ENCODE assay signal across 22 mouse cellular contexts in genomic region chr12:112851116-112851515, GRCm38 (mm10). TPM values are rescaled to one million over a fixed set of nuclear protein-coding genes. Genes with fewer than 3 reads are reported as not detected.
A peak's percentile ranks its signal among the peaks of the same experiment; 100 is the strongest.
DNase-seq lines count a peak whose midpoint lies in the region; ATAC-seq lines count a peak whose summit lies in the region.
"Had no signal": no experiment of that assay in that cellular context is flagged by ENCODE, and none has a peak within 500 bp of the region (broad histone marks: within the 10 kb centered on the region; RNA-seq: fewer than 3 reads in every experiment).

No protein-coding gene starts in this region.

- 0 out of 2 replicates have a peak overlapping the region, but pooled peaks have one; percentile 24 for H3K27ac ChIP-seq in embryonic facial prominence, embryonic 10.5 days (replicated peaks)
- no peak overlapping the region for H3K27ac ChIP-seq in forebrain, embryonic 14.5 days (ENCODE audit: low read depth, low read length)
- H3K27ac ChIP-seq: gastrocnemius, adult 2 months; hindbrain, embryonic 13.5 days; limb, embryonic 15.5 days; midbrain, embryonic 10.5 days had no signal

- ATAC-seq in forebrain, embryonic 14.5 days, result no peak
- ATAC-seq: forebrain, embryonic 16.5 days had no signal

- peaks cover 4% of the 10 kb centered on the region; the same call in 1 of the 2 replicates for H3K4me1 ChIP-seq in embryonic facial prominence, embryonic 10.5 days
- H3K4me1 ChIP-seq in forebrain, embryonic 14.5 days (ENCODE audit: control insufficient read depth, insufficient read depth, low read length), result no peaks in the 10 kb centered on the region
- H3K4me1 ChIP-seq: hindbrain, embryonic 13.5 days; limb, embryonic 15.5 days had no signal

- 50% methylated on average over 8 of the region's 8 CpGs for WGBS in embryonic facial prominence, embryonic 10.5 days
- WGBS in forebrain, embryonic 14.5 days, result 54% methylated on average over 8 of the region's 8 CpGs

- no peak overlapping the region for H3K4me2 ChIP-seq in forebrain, embryonic 14.5 days (ENCODE audit: low read length)
- H3K4me2 ChIP-seq: hindbrain, embryonic 13.5 days; limb, embryonic 15.5 days had no signal

- H3K36me3 ChIP-seq in embryonic facial prominence, embryonic 10.5 days (replicated peaks), result no peaks in the 10 kb centered on the region
- H3K36me3 ChIP-seq in forebrain, embryonic 14.5 days (ENCODE audit: control insufficient read depth, insufficient read depth, low read length), result no peaks in the 10 kb centered on the region
- H3K36me3 ChIP-seq: hindbrain, embryonic 13.5 days; limb, embryonic 15.5 days; midbrain, embryonic 10.5 days had no signal

- no peaks in the 10 kb centered on the region for H3K27me3 ChIP-seq in embryonic facial prominence, embryonic 10.5 days (replicated peaks; ENCODE audit: low read depth, poor library complexity, severe bottlenecking)
- H3K27me3 ChIP-seq in forebrain, embryonic 14.5 days (replicated peaks; ENCODE audit: control insufficient read depth, insufficient read depth, low read length), result no peaks in the 10 kb centered on the region
- H3K27me3 ChIP-seq: CH12.LX; hindbrain, embryonic 13.5 days; limb, embryonic 15.5 days had no signal

- intact Hi-C loops in left cerebral cortex, postnatal 10 days (cut with DNase I), result no loop called here

- H3K9ac ChIP-seq in forebrain, embryonic 14.5 days (ENCODE audit: low read length), result no peak overlapping the region
- H3K9ac ChIP-seq: hindbrain, embryonic 13.5 days; limb, embryonic 15.5 days had no signal

- no peaks in the 10 kb centered on the region for H3K9me3 ChIP-seq in embryonic facial prominence, embryonic 10.5 days
- no peaks in the 10 kb centered on the region for H3K9me3 ChIP-seq in forebrain, embryonic 14.5 days (replicated peaks; ENCODE audit: control insufficient read depth, low read length)
- H3K9me3 ChIP-seq: hindbrain, embryonic 13.5 days; limb, embryonic 15.5 days; midbrain, embryonic 10.5 days had no signal

- no peak overlapping the region for H3K4me3 ChIP-seq in embryonic facial prominence, embryonic 10.5 days
- H3K4me3 ChIP-seq in forebrain, embryonic 14.5 days (ENCODE audit: low read depth, low read length), result no peak overlapping the region
- H3K4me3 ChIP-seq: erythroblast, embryonic 14.5 days; gastrocnemius, adult 2 months; hindbrain, embryonic 13.5 days; limb, embryonic 15.5 days; midbrain, embryonic 10.5 days had no signal

- peak; percentile 44 for DNase-seq in 3134 (ENCODE audit: extremely low read depth, insufficient read length, low spot score)
- DNase-seq in 3T3-L1 (ENCODE audit: low read depth, low spot score), result peak; percentile 81
- DNase-seq in R1 (ENCODE audit: low read depth, low spot score), result peak; percentile 56
- DNase-seq in embryonic facial prominence, embryonic 10.5 days (ENCODE audit: low spot score), result no peak
- no peak for DNase-seq in gastrocnemius, adult 18-20 months (ENCODE audit: low spot score)
- DNase-seq in left cerebral cortex, postnatal 10 days (ENCODE audit: extremely low spot score in 1 of 2, low spot score in 2 of 2), result no peak
- DNase-seq in forebrain, embryonic 14.5 days (ENCODE audit: low spot score), result no peak
- DNase-seq: cerebellum, postnatal 36 days; gastrocnemius, adult 2 months; heart, adult 18-20 months; heart, postnatal 10 days; kidney, adult 9 months; kidney, postnatal 36 days; layer of hippocampus, adult 9-11 months had no signal

RNA-seq across cellular contexts. Expression of gene Gpr132, which starts 16.9 kb away (rescaled TPM):
- 0.30 TPM in 1 of 2 replicates, not detected in the other for polyA plus RNA-seq in embryonic facial prominence, embryonic 10.5 days (2016; fragmentation: Nextera tagmentation; extraction: Ambion mirVana)
- under 1 TPM in 1 of 2 experiments, not detected in 1; 0.14 TPM for total RNA-seq in gastrocnemius, adult 18-20 months (2021)
- total RNA-seq in left cerebral cortex, postnatal 10 days (2021), result not detected
- polyA plus RNA-seq in forebrain, embryonic 14.5 days (2014; fragmentation: Nextera tagmentation; extraction: Ambion mirVana), result not detected in 2 replicates
- total RNA-seq: left cerebral cortex, postnatal 14 days had no signal
- polyA plus RNA-seq: forebrain, embryonic 16.5 days; hindbrain, embryonic 13.5 days; midbrain, embryonic 10.5 days; neural tube, embryonic 14.5 days had no signal

RNA-seq across cellular contexts. Expression of gene Cdca4, which starts 21.9 kb away (rescaled TPM):
- 180 and 183 TPM in 2 replicates for polyA plus RNA-seq in embryonic facial prominence, embryonic 10.5 days (2016; fragmentation: Nextera tagmentation; extraction: Ambion mirVana)
- total RNA-seq in gastrocnemius, adult 18-20 months (2021), result 1 to 10 TPM; 2.2 to 2.8 TPM
- 10 to 100 TPM; 11.5 TPM for total RNA-seq in left cerebral cortex, postnatal 10 days (2021)
- 101 and 112 TPM in 2 replicates for polyA plus RNA-seq in forebrain, embryonic 14.5 days (2014; fragmentation: Nextera tagmentation; extraction: Ambion mirVana)

RNA-seq across cellular contexts. Expression of gene Clba1, which starts 42.4 kb away (rescaled TPM):
- polyA plus RNA-seq in embryonic facial prominence, embryonic 10.5 days (2016; fragmentation: Nextera tagmentation; extraction: Ambion mirVana), result 9.3 and 10.1 TPM in 2 replicates
- total RNA-seq in gastrocnemius, adult 18-20 months (2021), result under 1 TPM; 0.34 to 0.57 TPM
- total RNA-seq in left cerebral cortex, postnatal 10 days (2021), result 10 to 100 TPM; 14.6 to 16.5 TPM
- polyA plus RNA-seq in forebrain, embryonic 14.5 days (2014; fragmentation: Nextera tagmentation; extraction: Ambion mirVana), result 17.0 and 19.4 TPM in 2 replicates
- polyA plus RNA-seq: erythroblast, embryonic 14.5 days had no signal

RNA-seq across cellular contexts. Expression of gene Ahnak2, which starts 48.7 kb away (rescaled TPM):
- polyA plus RNA-seq in embryonic facial prominence, embryonic 10.5 days (2016; fragmentation: Nextera tagmentation; extraction: Ambion mirVana), result 0.04 and 0.20 TPM in 2 replicates
- total RNA-seq in gastrocnemius, adult 18-20 months (2021), result 1 to 10 TPM; 7.2 to 7.8 TPM
- 10 to 100 TPM; 13.8 to 14.5 TPM for total RNA-seq in left cerebral cortex, postnatal 10 days (2021)
- 0.29 and 0.51 TPM in 2 replicates for polyA plus RNA-seq in forebrain, embryonic 14.5 days (2014; fragmentation: Nextera tagmentation; extraction: Ambion mirVana)

Comparison
In these comparisons a context has a peak if more than half of its experiments do, and no peak if none do; other contexts are left out.
1. DNase-seq: peak in 3134 (single experiment), 3T3-L1 (single experiment) and R1 (single experiment); none in embryonic facial prominence, embryonic 10.5 days (single experiment), gastrocnemius, adult 18-20 months (single experiment), left cerebral cortex, postnatal 10 days (0 of 2) and forebrain, embryonic 14.5 days (single experiment).
2. RNA of gene Clba1, which starts 42.4 kb away (total RNA-seq): 14.6 to 16.5 TPM in left cerebral cortex, postnatal 10 days; 0.34 to 0.57 TPM in gastrocnemius, adult 18-20 months; every median in the first group is over 4 times any median in the second.